Mouse (Mus musculus): ENCODE data around the gene Dimt1.
"Not testable (repeated sequence)": the region's sequence is repeated elsewhere in the genome, so short reads cannot be mapped to it uniquely, and the experiment has no call there.

Dimt1 gene

DNA sequence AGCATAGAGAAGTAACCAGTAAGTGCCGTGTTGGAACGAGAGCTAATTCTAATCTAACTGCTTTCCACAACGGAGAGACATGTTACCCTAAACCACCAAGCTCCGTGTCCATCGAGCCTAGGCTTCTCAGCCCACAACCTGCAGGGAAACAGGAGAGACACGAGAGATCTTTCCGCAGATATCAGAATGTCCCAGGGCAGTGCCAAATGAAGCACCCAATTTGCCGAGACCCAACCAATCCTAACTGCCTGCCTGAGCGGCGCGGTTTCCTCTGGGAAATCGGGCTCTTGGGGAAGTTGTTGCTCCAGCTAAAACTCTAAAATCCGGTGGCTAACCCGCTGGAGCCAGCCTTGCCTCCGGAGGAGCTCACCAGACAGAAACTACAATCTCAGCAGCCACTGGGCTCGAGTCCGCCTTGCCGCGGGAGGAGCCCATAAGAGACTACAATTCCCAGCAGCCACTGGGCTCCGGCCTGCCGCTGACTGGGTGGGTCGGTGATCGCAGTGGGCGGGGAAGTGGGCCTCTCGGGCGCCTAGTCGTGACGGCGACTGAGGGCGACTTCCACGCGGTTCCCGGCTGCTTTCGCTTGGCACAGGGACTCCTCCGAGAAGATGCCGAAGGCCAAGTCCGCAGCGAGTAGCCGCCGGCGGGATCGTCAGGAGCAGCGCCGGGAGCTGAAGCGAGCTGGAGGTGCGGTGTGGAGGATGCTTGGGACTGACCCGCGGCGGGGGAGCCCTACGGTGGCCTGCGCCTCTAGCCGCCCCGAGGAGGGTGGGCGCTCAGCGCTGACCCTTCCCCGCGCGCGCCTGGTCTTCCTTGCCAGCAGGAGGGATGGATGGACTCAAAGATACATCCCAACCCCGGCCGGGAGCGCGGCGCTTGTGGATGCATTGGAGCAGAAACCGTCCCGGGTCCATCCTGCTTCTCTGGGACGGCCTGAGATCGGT lies at the start of gene Dimt1:
Gene Dimt1, plus strand, starts transcription at position 534 of the 947 bp plus-strand sequence.
- peak; percentile 94 for DNase-seq (ENCODE audit: low spot score in 2 of 2)

DNA sequence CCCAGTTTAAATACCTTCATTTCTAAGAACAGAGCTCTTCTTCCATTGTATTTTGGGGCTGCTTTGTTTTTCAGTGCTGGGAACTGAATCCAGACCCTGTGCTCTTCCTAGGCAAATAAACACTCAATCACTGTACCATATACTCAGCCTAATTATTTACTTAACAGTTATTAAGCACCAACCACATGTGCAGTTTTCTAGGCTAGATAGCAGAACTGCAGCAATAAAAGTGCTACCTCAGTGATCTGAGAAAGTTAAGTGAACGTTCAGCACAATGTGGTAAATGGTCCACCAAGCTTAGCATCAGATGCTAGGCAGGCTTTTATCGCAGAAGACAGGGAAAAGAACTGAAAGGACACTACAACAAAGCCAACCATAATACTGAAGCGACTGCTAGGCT lies 42.3 kb upstream of the Dimt1 start:
- no peak for DNase-seq (ENCODE audit: low spot score in 2 of 2)

DNA sequence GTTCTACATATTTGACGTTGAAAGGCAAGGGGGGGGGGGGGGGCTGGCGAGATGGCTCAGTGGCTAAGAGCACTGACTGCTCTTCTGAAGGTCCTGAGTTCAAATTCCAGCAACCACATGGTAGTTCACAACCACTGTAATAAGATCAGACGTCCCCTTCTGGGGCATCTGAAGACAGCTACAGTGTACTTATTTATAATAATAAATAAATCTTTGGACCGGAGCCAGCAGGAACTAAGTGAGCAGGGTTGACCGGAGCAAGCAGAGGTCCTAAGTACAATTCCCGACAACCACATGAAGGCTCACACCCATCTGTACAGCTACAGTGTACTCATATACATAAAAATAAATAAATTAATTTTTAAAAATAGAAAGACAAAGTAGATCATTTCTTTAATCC lies 41.8 kb upstream of the Dimt1 start:
- DNase-seq (ENCODE audit: low spot score in 2 of 2): not testable (repeated sequence)

DNA sequence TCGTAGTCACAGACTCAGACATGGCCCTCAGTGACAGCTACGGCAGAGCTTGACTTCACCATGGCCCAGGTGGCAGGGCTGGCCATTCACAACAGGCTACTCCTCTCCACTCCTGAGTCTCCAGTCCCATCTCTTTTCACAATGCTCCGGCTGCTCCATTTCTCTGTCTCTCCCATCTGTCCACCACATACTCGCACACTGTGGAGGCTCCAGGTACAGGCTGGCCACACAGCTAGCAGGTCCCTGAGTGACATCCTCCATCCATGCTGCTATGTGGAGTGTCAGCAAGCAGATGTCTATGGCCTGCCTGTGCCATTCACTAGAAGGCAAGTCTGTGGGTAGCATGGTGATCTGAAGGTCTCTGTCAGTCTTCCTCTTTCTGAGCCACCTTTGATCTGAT lies 39.7 kb upstream of the Dimt1 start:
- DNase-seq (ENCODE audit: low spot score in 2 of 2): no peak

DNA sequence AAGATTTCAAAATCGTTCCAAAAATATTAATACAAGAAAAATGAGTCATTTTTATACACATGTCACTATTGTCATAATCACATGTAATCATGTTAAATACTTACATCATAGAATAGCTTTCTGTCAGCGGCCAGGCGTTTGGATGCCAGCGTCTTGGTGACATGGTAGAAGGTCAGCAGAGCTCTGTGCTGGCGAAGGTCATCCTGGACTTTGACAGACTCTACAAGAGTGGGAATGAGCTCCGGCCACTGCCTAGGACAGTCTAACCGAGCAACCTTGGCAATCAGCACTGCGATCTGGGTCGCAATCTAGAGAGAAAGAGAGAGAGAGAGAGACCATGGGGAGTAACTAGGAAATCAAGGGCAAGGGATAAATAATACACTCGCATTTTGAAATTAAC lies 36.8 kb upstream of the Dimt1 start:
- no peak for DNase-seq (ENCODE audit: low spot score in 2 of 2)

DNA sequence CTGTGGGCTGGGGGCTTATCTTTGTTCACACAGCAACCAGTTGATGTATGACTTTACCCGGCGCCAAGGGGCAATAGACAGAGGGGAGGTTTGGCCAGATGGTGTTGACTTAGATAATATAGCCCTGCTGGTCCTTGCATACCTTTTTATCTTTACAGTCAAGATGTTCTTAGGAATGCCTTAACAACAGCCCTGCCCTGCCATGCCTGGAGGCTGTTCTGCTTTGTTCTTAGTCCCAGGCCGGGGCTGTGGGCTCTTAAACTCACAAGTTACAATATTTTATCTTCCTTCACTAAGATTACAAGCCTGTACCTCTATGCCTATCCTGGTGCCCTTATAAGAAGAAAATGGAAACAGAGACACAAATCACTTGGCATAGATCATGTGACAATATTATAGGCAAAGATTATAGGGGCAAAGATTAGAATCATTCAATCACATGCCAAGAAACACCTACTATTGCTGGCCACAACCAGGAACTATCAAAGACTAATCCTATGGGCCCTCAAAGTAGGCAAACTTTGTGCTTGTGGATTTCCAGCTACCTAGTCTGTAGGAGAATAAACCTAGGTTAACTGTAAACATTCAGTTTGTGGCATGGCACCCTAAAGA lies 33.7 kb upstream of the Dimt1 start:
- DNase-seq (ENCODE audit: low spot score in 2 of 2): no peak

DNA sequence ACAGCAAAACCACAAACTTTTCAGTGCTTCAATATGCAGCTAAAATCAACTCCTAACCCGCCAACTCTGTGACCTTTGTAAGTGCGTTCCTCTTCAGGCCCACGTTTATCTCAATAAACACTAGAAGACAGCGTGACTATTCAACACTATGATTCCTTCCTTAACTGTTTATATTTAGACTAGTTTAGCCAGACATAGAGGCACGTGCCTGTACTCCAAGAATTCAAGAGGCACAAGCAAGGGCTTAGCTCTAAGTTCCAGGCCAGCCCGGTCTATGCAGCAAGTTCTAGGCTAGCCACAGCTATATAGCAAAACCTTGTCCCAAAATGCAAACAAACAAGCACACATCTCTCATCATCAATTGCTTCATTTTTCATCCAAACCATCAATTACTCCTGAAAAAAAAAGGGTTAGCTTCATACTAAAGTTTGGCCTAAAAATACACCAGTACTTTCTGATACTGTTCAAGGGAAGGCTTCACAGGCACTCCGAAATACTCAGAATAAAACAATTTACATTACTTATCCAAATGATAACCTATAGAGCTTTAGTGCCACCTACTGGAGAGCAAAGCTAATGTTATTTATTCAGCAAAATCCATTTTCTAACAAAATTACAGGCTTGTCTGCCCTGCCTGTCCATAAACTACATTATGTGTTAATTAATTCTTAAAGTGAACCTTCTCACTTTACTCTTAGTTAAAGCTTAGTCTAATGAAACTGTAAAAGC lies 28.4 kb upstream of the Dimt1 start:
- DNase-seq (ENCODE audit: low spot score in 2 of 2): no peak

DNA sequence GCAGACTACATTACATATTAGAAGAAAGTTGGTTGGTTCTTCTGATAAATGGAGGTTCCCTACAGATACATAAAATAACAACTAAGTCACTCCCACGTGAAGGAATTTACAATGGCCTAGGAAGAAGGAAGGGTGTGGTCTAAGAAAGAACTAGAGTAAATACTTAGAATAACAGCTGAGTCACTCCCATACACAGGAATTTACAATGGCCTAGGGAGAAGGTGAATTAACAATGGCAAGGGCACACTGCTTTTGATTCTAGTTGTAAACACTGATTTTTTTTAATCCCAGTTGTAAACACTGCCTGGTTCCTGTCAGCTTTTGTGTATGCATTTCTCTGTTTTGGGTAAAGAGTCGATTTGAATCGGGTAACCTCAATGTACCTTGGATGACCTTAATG lies 21.0 kb upstream of the Dimt1 start:
- DNase-seq (ENCODE audit: low spot score in 2 of 2): not testable (repeated sequence)

DNA sequence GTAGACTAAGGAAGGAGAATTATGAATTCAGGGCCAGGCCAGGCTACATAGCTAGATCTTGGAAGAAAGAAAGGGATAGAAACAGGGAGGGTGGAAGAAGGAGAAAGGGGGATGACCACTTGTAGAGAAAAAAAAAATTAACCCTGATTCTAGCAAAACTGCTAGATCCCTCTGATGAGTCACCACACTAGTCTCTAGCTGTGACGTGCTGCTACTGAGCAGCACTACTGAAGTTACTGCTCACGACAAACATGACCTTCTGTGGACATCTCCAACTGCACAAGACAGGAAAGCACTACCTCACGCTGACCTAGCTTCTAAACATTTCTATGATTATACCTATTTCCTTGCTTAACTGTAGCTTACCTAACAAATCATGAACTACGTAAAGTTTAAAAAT lies 18.6 kb upstream of the Dimt1 start:
- DNase-seq (ENCODE audit: low spot score in 2 of 2): no peak

DNA sequence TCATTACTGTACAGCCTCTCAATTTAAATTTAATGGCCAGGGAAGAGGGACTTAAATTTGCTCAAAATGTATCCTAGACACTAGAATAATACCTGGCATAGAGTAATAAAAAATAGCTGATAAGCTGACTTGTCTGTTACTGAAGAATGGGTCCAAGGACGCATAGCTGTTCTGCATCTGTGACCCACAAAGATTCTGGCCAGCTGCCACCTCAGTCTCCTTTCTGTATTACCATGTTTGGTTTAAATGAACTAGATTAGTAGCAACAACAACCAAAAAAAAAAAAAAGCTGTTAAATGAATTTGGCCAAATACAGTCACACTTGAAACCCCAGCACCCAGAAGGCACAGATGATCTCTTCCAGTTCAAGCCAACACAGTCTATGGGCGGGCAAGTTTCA lies 17.7 kb upstream of the Dimt1 start:
- DNase-seq (ENCODE audit: low spot score in 2 of 2): no peak

DNA sequence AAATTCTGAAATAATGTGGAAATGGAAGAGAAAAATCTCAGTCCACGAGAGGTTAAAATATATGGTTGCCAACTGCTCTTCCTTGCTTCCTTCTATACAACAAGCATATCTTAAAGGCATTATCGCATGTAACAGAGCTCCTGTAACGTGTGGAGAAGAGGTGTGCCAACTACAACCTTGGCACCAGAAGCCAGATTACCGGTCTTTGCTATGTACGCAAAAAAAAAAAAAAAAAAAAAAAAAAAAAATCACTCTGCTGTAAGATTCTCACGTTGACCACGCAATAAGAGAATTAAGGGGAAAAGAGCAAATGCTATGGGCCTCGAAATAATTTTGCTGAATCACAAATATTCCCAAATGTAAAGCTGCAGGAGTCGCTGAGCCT lies 11.1 kb upstream of the Dimt1 start:
- no peak for DNase-seq (ENCODE audit: low spot score in 2 of 2)

DNA sequence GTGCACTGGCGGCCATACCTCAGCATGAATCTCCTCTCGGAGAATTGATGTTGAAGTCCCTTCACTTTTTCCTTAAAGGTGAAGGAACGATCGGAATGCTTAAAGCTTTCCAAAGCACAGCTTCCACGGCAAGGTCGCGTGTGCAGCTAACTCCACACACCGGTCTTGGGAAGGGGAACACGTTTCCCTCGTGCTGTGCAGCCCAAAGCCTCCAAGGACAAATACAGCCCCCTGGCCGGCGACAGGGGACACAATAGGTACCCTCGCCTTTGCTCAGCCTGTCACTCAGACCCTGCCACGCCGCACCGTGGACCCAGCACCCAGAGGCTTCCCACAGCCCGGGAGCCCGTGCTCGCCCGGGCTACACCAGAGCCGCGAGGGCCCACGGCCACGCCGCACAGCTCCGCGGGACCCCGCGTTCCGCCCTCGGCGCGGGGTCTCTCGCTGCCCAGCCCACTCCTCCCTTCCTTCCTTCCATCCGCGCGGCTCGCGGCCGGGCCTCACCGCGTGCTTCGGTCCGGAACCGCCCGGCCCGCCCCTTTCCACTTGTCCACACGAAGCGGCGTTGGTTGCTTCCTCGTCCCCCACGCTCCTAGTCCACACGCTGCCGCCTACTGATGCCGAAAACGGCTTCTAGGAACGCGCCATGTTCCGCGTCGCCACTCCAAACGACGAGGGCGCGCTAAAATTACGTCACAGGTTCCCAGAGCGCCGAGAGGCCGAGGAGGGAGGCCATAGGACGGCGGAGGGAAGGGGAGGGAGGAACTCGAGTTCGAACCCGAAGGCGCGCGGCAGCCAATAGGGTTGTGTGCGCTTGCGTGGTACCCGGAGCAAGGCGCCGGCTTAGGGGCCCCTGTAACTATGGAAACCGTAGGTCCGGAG lies 10.4 kb upstream of the Dimt1 start, which contains the start of gene Ipo11:
Gene Ipo11, minus strand, starts transcription at position 703 of the 882 bp plus-strand sequence.
- peak; percentile 87 to 88 for DNase-seq (ENCODE audit: low spot score in 2 of 2)

DNA sequence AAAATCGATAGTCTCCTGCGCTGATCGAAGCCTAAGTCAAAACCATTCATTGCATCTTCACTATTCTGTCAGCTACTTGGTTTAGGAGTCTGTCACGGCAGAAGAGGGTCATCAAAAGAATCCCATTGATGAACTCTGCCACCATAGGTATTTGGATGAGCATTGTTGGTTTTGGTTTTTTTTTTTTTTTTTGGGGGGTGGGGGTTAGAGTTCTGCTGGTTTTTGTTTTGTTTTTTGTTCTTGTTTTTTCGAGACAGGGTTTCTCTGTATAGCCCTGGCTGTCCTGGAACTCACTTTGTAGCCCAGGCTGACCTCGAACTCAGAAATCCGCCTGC lies 9.8 kb upstream of the Dimt1 start:
- no peak for DNase-seq (ENCODE audit: low spot score in 2 of 2)

DNA sequence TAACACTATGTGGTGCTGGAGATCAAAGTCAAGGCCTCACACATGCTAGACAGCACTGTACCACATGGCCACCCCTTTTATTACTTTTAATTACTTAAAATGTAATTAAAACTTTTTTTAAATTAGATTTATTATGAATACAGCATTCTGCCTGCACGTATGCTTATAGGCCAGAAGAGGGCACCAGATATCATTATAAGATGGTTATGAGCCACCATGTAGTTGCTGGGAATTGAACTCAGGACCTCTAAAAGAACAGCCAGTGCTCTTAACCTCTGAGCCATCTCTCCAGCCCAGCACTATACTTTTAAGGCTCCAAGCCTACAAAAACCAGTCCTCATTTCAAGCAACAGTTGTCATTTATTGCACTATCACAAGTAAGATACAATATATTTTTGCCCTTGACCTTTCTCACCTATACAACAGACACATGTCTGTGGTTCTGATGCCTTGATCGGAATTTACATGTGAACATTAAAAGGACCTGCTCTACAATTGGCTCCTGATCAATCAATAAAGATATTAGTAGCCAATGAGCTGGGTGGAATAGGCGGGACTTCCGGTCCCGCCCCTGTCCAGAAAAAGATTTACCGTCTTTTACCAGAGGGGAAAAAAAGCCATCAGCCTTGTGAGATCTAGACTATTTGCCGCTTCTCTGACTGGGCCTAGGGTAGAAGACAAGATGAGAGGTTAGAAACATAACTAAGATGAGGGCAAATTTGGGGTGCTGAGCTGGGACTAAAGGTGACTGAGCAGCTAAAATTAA lies 5.5 kb upstream of the Dimt1 start:
- DNase-seq (ENCODE audit: low spot score in 2 of 2): no peak

DNA sequence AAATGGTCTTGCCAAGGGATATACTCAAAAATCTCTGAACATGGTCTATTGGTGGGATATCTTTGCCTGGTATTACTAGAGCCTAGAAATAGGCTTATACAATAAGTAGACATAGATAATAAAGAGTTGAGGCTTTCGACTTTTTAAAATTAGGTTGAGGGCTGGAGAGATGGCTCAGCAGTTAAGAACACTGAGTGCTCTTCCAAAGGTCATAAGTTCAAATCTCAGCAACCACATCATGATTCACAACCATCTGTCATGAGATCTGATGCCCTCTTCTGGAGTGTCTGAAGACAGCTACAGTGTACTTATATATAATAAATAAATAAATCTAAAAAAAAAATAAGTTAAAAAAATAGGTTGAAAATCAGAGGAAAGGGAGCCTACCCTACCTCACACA lies 4.2 kb upstream of the Dimt1 start:
- no peak for DNase-seq (ENCODE audit: low spot score in 2 of 2)

DNA sequence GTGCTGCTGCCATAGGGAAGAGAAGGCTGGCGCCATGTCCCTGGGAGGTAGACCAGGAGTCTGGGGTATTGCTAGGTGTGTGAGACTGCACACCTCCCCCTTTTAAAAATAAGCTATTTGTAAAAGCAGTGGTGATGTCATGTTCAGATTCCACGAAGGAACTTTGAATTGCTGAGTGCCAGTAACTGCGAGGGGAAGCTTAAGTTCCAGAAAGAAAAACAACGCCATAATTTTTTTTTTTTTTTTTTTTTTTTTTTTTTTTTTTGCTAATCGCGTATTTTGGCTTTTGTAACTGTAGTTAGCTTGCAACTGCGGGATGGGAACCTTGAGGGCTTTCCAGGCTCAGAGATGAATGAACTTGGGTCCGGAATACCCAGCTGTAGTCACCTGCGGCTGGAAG lies 1.4 kb upstream of the Dimt1 start:
- DNase-seq (ENCODE audit: low spot score in 2 of 2): no peak

DNA sequence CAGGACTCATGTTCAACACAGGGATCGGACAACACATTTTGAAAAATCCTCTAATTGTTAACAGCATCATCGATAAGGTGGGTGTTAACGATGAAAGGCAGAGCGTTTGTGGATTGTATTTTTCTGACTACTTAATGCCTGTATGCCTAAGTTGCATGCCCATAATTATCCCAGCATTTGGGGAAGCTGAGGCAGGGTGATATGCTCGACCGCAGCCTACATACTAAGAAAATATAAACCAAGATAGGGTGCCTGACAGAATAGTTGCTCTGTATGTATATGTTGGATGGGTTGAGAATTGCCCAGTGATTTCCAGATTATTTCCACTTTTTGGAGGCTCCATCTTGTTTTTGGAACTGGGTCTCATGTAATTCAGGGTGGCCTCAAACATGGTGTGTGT lies 656 bp downstream of the Dimt1 start:
- no peak for DNase-seq (ENCODE audit: low spot score in 2 of 2)

DNA sequence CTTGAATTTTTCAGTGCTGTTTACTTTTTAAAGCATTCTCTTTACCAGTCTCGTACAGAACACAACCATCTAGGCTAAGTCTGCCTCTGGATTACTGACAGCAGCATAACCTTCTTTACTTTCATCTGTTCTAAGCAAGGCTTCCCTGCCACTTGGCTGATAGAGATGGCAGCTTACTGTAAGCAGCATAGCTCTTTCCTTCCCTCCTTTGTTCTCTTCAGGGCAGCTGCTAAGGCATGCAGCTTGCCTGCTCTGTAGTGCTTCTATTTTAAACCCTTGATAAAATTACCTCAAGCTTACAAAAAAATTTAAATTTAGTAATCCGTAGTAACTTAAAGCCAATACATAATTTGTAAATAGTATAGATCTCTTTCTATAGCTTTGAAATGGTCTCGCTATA lies 8.0 kb downstream of the Dimt1 start:
- no peak for DNase-seq (ENCODE audit: low spot score in 2 of 2)

DNA sequence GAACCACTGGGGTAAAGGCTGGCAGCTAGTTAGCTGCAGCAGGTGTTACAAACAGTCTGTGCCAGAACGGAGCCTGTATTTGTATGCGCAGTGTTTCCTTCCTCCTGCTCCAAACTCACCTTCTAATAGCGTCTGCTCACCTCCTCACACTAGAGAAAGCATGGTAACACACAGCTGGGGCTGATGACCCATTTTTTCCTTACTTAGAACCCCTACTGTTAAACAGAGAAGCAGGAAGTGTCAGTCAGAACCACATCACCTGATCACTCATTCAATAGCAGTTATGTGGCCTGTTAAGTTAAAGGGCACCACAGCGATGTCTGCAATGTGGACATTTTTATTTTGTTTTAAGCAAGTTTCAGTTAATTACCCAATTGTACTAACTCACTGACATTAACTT lies 10.6 kb downstream of the Dimt1 start:
- no peak for DNase-seq (ENCODE audit: low spot score in 2 of 2)

DNA sequence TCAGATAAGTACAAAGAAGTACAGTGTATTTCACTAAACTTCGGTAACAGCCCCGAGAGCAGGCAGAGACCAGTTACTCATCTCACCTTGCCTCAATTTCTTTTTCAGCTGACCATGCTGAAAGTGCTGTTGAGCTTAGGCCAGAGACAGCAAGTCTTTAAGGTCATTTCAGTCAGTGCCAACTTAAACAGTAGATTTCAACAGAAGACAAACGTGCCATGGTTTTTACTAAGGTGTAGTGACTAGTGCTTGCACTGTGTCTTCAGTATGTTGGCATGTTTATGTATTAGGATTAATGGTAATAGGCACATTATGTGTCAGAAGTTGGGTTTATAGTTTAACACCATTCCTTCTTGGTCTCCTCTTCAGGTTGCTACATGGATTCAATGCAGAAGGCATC lies 11.4 kb downstream of the Dimt1 start:
- DNase-seq (ENCODE audit: low spot score in 2 of 2): no peak

DNA sequence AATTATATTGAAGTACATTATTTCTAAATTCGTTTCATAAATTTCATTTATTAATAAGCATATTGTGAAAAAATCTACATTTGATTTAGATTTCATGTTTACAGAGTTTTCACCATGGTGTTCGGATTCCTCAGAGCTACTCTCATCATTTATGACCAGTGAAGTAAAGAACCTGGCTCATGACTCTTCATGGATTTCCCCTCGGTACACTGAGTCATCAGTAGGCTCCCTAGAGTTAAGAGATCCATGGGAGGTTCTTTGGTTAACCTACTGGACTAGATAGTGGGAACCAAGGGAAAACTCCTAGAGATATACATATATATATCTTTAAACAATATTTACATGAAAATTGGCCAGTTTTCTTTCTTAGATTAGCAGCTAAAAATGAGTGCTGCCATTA lies 13.6 kb downstream of the Dimt1 start:
- DNase-seq (ENCODE audit: low spot score in 2 of 2): no peak
